Mouse (Mus musculus): ENCODE data around the gene Epb42.

DNA sequence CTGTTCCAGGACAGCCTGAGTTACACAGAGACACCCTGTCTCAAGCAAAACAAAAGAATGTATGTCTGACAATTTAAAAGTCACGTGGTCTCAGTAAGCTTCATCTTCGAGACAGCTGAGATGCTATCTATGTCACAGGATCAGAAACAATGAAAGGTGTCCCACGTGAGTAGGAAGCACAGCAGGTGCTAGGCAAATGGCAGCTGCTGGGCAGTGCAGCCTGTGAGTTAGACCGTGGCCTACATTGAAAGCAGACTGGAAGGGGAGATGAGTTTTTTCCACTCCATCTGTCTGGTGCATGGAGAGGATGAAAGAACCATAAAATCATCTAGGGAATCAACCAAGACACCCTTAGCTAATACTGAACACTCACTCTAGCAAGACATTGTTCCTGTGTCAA, 30.2 kb upstream of the Epb42 start:
- TF ChIP-seq CTCF (IDR thresholded peaks at IDR 0.05) (no peak), EP300 (IDR thresholded peaks at IDR 0.05) (no peak)
